Mouse (Mus musculus) forebrain, postnatal 0 days (tissue): ENCODE data around the gene Sdhb. TPM values are rescaled to one million over a fixed set of nuclear protein-coding genes. Genes with fewer than 3 reads are reported as not detected.

Source experiments
- ATAC-seq: fragments of 200-750 bp; cut with Nextera tagmentation; 2 replicates; pipeline ENCODE4 v1.8.0; 2017; ENCODE audit warnings: mild to moderate bottlenecking, moderate library complexity
- DNase-seq: peaks from one replicate; pipeline ENCODE4 v3.0.0-alpha.2; 2015
- H3K27ac ChIP-seq: fragments of 300-500 bp; sonication (generic); 2 replicates; pipeline ENCODE4 v1.5.1; 2014; ENCODE audit warnings: low read depth, mild to moderate bottlenecking, antibody characterized with exemption, low read length, moderate library complexity, mixed read lengths
- H3K27me3 ChIP-seq: fragments of 300-500 bp; sonication (generic); 2 replicates; pipeline ENCODE4 v1.6.1; 2014; ENCODE audit warnings: mild to moderate bottlenecking, low read length, mixed read lengths; ENCODE audit not compliant: insufficient read depth
- H3K36me3 ChIP-seq: fragments of 300-500 bp; sonication (generic); 2 replicates; pipeline ENCODE4 v1.6.1; 2014; ENCODE audit warnings: mild to moderate bottlenecking, moderate library complexity; ENCODE audit not compliant: insufficient read depth
- H3K4me1 ChIP-seq: fragments of 300-500 bp; sonication (generic); 2 replicates; pipeline ENCODE4 v1.6.1; 2014; ENCODE audit warnings: antibody characterized with exemption; ENCODE audit not compliant: insufficient read depth
- H3K4me2 ChIP-seq: fragments of 300-500 bp; sonication (generic); 2 replicates; pipeline ENCODE4 v1.6.1; 2014; ENCODE audit warnings: low read depth, mild to moderate bottlenecking, moderate library complexity
- H3K4me3 ChIP-seq: fragments of 300-500 bp; sonication (generic); 2 replicates; pipeline ENCODE4 v1.5.1; 2014; ENCODE audit warnings: low read depth, low read length, mixed read lengths
- H3K9ac ChIP-seq: fragments of 300-500 bp; sonication (generic); 2 replicates; pipeline ENCODE4 v1.6.1; 2014; ENCODE audit warnings: mild to moderate bottlenecking
- H3K9me3 ChIP-seq: fragments of 300-500 bp; sonication (generic); 2 replicates; pipeline ENCODE4 v1.6.1; 2016; ENCODE audit warnings: low read length
- CTCF ChIP-seq: sonication (generic); IDR thresholded peaks from 2 replicates; pipeline ENCODE4 v1.5.1; 2016; ENCODE audit warnings: antibody characterized with exemption, control low read depth, low read depth
- WGBS: fragments of 180-500 bp; shearing (Covaris S2); extraction: QIAGEN DNeasy Blood & Tissue Kit; methylation state at CpG from one replicate; pipeline ENCODE4 v1.1.7; 2014; 5-methylcytosine and 5-hydroxymethylcytosine counted together
- polyA plus RNA-seq: library from polyadenylated mRNA; unstranded; fragments of >200 nt; fragmentation: Nextera tagmentation; extraction: Ambion mirVana; gene quantifications from 2 replicates; pipeline ENCODE4 v1.2.1, GENCODE M21; 2015
- total RNA-seq: library from RNA; depleted of rRNA; stranded (reverse); fragments of >200 nt; gene quantifications from 2 replicates; pipeline ENCODE4 v1.2.3, GENCODE M21; 2014

Gene Sdhb
- total and polyA plus RNA-seq, 2 experiments from 2014 or later, result 254 to 564 TPM

- H3K27me3 ChIP-seq, result no peaks in the 10 kb centered on the region
- no peak for TF ChIP-seq CTCF
- no peak overlapping the region for H3K4me3 ChIP-seq
- ATAC-seq, result no peak
- WGBS, result 46% methylated on average over 10 of the region's 10 CpGs
- H3K4me1 ChIP-seq, result peaks cover 19% of the 10 kb centered on the region
- H3K4me2 ChIP-seq, result peak overlapping the region; percentile 79; the same call in 1 of the 2 replicates
- H3K36me3 ChIP-seq, result peaks cover 49% of the 10 kb centered on the region
- H3K27ac ChIP-seq, result peak overlapping the region; percentile 73; the same call in 1 of the 2 replicates
- no peaks in the 10 kb centered on the region for H3K9me3 ChIP-seq
- DNase-seq, result no peak
- H3K9ac ChIP-seq, result peak overlapping the region; percentile 77; the same call in 1 of the 2 replicates
Measured at GRCm38 (mm10) chr4:141012558-141012957, 51.6 kb downstream of the Sdhb start.

GRCm38 (mm10) chr4:141014114-141014513 lies 53.1 kb downstream of the Sdhb start:
- Histone ChIP-seq H3K27me3 (no peaks in the 10 kb centered on the region), H3K9ac (no peak overlapping the region), H3K4me3 (no peak overlapping the region), H3K36me3 (peaks cover 39% of the 10 kb centered on the region), H3K9me3 (no peaks in the 10 kb centered on the region), H3K4me2 (no peak overlapping the region), H3K27ac (no peak overlapping the region), H3K4me1 (peaks cover 19% of the 10 kb centered on the region)
- no peak for ATAC-seq
- DNase-seq, result no peak
- TF ChIP-seq CTCF, result no peak
- 67% methylated on average over 8 of the region's 8 CpGs for WGBS

- no peak for DNase-seq
Measured at GRCm38 (mm10) chr4:141014856-141015255, 53.9 kb downstream of the Sdhb start.

GRCm38 (mm10) chr4:141015356-141015755 lies 54.4 kb downstream of the Sdhb start:
- no peak for TF ChIP-seq CTCF
- Histone ChIP-seq H3K9me3 (no peaks in the 10 kb centered on the region), H3K27me3 (no peaks in the 10 kb centered on the region), H3K4me2 (no peak overlapping the region), H3K4me1 (peaks cover 16% of the 10 kb centered on the region), H3K36me3 (peaks cover 39% of the 10 kb centered on the region), H3K27ac (peak overlapping the region; percentile 15; the same call in 1 of the 2 replicates), H3K4me3 (no peak overlapping the region), H3K9ac (no peak overlapping the region)
- no peak for ATAC-seq
- 65% methylated on average over 7 of the region's 7 CpGs for WGBS
- no peak for DNase-seq

More at GRCm38 (mm10) chr4:141014856-141015255, 53.9 kb downstream of the Sdhb start:
- no peak for TF ChIP-seq CTCF
- Histone ChIP-seq H3K4me2 (no peak overlapping the region), H3K27me3 (no peaks in the 10 kb centered on the region), H3K36me3 (peaks cover 39% of the 10 kb centered on the region), H3K4me3 (no peak overlapping the region), H3K27ac (no peak overlapping the region), H3K9ac (no peak overlapping the region), H3K9me3 (no peaks in the 10 kb centered on the region), H3K4me1 (peaks cover 19% of the 10 kb centered on the region)
- WGBS, result 89% methylated on average over 11 of the region's 11 CpGs
- no peak for ATAC-seq

GRCm38 (mm10) chr4:141016311-141016710 lies 55.3 kb downstream of the Sdhb start:
- Histone ChIP-seq H3K36me3 (peaks cover 39% of the 10 kb centered on the region), H3K4me2 (no peak overlapping the region), H3K4me3 (no peak overlapping the region), H3K9me3 (no peaks in the 10 kb centered on the region), H3K9ac (no peak overlapping the region), H3K27ac (peak overlapping the region; percentile 29; the same call in 1 of the 2 replicates), H3K27me3 (no peaks in the 10 kb centered on the region), H3K4me1 (peaks cover 15% of the 10 kb centered on the region)
- DNase-seq (no peak), ATAC-seq (0 out of 2 replicates have a peak, but pooled peaks have one; percentile 0)
- TF ChIP-seq CTCF, result no peak
- 79% methylated on average over 9 of the region's 9 CpGs for WGBS

- H3K27ac ChIP-seq, result no peak overlapping the region
- H3K27me3 ChIP-seq, result no peaks in the 10 kb centered on the region
- TF ChIP-seq CTCF, result no peak
- no peak for DNase-seq
- H3K4me2 ChIP-seq, result no peak overlapping the region
- H3K4me3 ChIP-seq, result no peak overlapping the region
- no peaks in the 10 kb centered on the region for H3K9me3 ChIP-seq
- H3K4me1 ChIP-seq, result peaks cover 10% of the 10 kb centered on the region; the same call in 1 of the 2 replicates
- peaks cover 38% of the 10 kb centered on the region for H3K36me3 ChIP-seq
- H3K9ac ChIP-seq, result no peak overlapping the region
- no peak for ATAC-seq
- 74% methylated on average over 29 of the region's 29 CpGs for WGBS
Measured at GRCm38 (mm10) chr4:141017657-141018436, 56.8 kb downstream of the Sdhb start.

GRCm38 (mm10) chr4:141020220-141020619 lies 59.2 kb downstream of the Sdhb start:
- Histone ChIP-seq H3K9ac (no peak overlapping the region), H3K36me3 (peaks cover 15% of the 10 kb centered on the region), H3K4me2 (no peak overlapping the region), H3K27me3 (no peaks in the 10 kb centered on the region), H3K27ac (peak overlapping the region; percentile 77; the same call in 1 of the 2 replicates), H3K4me3 (no peak overlapping the region), H3K4me1 (peaks cover 9% of the 10 kb centered on the region; the same call in 1 of the 2 replicates), H3K9me3 (no peaks in the 10 kb centered on the region)
- no peak for TF ChIP-seq CTCF
- ATAC-seq (no peak), DNase-seq (no peak)
- WGBS, result 67% methylated on average over 17 of the region's 17 CpGs
